Mouse (Mus musculus): ENCODE results near the gene Gadd45b. TPM values are rescaled to one million over a fixed set of nuclear protein-coding genes. Genes with fewer than 3 reads are reported as not detected.

Gene Gadd45b
- polyA plus RNA-seq, 1 experiment from 2014 or later, result 33.6 TPM

DNA sequence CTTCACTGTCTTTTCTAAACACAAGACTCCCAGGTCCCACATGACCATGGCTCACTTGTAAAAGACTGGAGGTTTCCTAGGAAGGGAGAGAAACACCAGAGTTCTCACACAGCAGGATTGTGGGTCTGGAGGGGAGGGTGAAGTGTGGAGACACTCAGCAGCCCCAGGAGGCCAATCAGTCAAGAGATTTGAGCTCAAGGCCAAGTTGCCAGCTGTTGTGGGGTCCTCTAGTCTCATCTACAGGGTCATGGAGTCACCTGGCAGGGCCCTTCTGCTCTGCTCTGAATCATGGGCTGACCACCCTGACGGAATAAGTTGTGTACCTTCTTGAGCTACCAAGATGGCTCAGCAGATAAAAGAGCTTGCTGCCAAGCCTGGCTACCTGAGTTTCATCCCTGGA, 43.8 kb downstream of the Gadd45b start:
- H3K9me3 ChIP-seq (replicated peaks; ENCODE audit: control insufficient read depth, low read length), result peaks cover 3% of the 10 kb centered on the region; the same call in 1 of the 2 replicates
- no peaks in the 10 kb centered on the region for H3K27me3 ChIP-seq (ENCODE audit: control insufficient read depth, insufficient read depth, low read length)
- no peak overlapping the region for H3K9ac ChIP-seq (ENCODE audit: low read length)
- no peak for ATAC-seq (replicated peaks; ENCODE audit: extremely low read depth, insufficient read depth, low FRiP score)
- H3K36me3 ChIP-seq (ENCODE audit: control insufficient read depth, insufficient read depth), result no peaks in the 10 kb centered on the region
- H3K4me3 ChIP-seq (ENCODE audit: low read length), result no peak overlapping the region
- no peak overlapping the region for H3K4me2 ChIP-seq (ENCODE audit: low read depth, low read length)
- peaks cover 11% of the 10 kb centered on the region for H3K4me1 ChIP-seq (ENCODE audit: control insufficient read depth, insufficient read depth, low read length)
- no peak overlapping the region for H3K27ac ChIP-seq (ENCODE audit: low read length)
- WGBS, result 80% methylated on average over 1 of the region's 1 CpGs

GRCm38 (mm10) chr10:80975478-80975877, 45.6 kb downstream of the Gadd45b start:
- 88% methylated on average over 11 of the region's 11 CpGs for WGBS

GRCm38 (mm10) chr10:80981564-80982112, 51.8 kb downstream of the Gadd45b start:
- Histone ChIP-seq H3K4me1 (ENCODE audit: control insufficient read depth, insufficient read depth, low read length) (peaks cover 10% of the 10 kb centered on the region), H3K9ac (ENCODE audit: low read length) (no peak overlapping the region), H3K36me3 (ENCODE audit: control insufficient read depth, insufficient read depth) (no peaks in the 10 kb centered on the region), H3K27me3 (ENCODE audit: control insufficient read depth, insufficient read depth, low read length) (peaks cover 5% of the 10 kb centered on the region; the same call in 1 of the 2 replicates), H3K4me3 (ENCODE audit: low read length) (no peak overlapping the region), H3K9me3 (replicated peaks; ENCODE audit: control insufficient read depth, low read length) (no peaks in the 10 kb centered on the region), H3K4me2 (ENCODE audit: low read depth, low read length) (no peak overlapping the region), H3K27ac (ENCODE audit: low read length) (no peak overlapping the region)
- ATAC-seq (replicated peaks; ENCODE audit: extremely low read depth, insufficient read depth, low FRiP score), result no peak
- WGBS, result 54% methylated on average over 7 of the region's 7 CpGs

More at GRCm38 (mm10) chr10:80975478-80975877, 45.6 kb downstream of the Gadd45b start:
- no peak overlapping the region for H3K9ac ChIP-seq (ENCODE audit: low read length)
- H3K4me3 ChIP-seq (ENCODE audit: low read length), result no peak overlapping the region
- H3K36me3 ChIP-seq (ENCODE audit: control insufficient read depth, insufficient read depth), result no peaks in the 10 kb centered on the region
- H3K4me1 ChIP-seq (ENCODE audit: control insufficient read depth, insufficient read depth, low read length), result peaks cover 11% of the 10 kb centered on the region
- H3K4me2 ChIP-seq (ENCODE audit: low read depth, low read length), result no peak overlapping the region
- peaks cover 3% of the 10 kb centered on the region; the same call in 1 of the 2 replicates for H3K9me3 ChIP-seq (replicated peaks; ENCODE audit: control insufficient read depth, low read length)
- H3K27ac ChIP-seq (ENCODE audit: low read length), result no peak overlapping the region
- no peak for ATAC-seq (replicated peaks; ENCODE audit: extremely low read depth, insufficient read depth, low FRiP score)
- H3K27me3 ChIP-seq (ENCODE audit: control insufficient read depth, insufficient read depth, low read length), result no peaks in the 10 kb centered on the region

Other genes starting within 250 kb of the Gadd45b start
- gene Mob3a, start 228.1 kb upstream of the Gadd45b start, polyA plus RNA-seq (2015; fragmentation: Nextera tagmentation; extraction: Ambion mirVana), result 29.0 and 33.4 TPM in 2 replicates
- gene Izumo4, start 227.9 kb upstream of the Gadd45b start, polyA plus RNA-seq (2015; fragmentation: Nextera tagmentation; extraction: Ambion mirVana), result 11.2 and 13.2 TPM in 2 replicates
- gene Ap3d1, start 187.8 kb upstream of the Gadd45b start, polyA plus RNA-seq (2015; fragmentation: Nextera tagmentation; extraction: Ambion mirVana), result 45.7 and 49.5 TPM in 2 replicates
- gene Dot1l, start 174.9 kb upstream of the Gadd45b start, polyA plus RNA-seq (2015; fragmentation: Nextera tagmentation; extraction: Ambion mirVana), result 18.8 and 19.2 TPM in 2 replicates
- 42.3 and 47.7 TPM in 2 replicates for gene Sf3a2, start 131.9 kb upstream of the Gadd45b start, polyA plus RNA-seq (2015; fragmentation: Nextera tagmentation; extraction: Ambion mirVana)
- gene Plekhj1, start 131.4 kb upstream of the Gadd45b start, polyA plus RNA-seq (2015; fragmentation: Nextera tagmentation; extraction: Ambion mirVana), result 79.4 and 83.3 TPM in 2 replicates
- 0.13 and 0.29 TPM in 2 replicates for gene Amh, start 124.8 kb upstream of the Gadd45b start, polyA plus RNA-seq (2015; fragmentation: Nextera tagmentation; extraction: Ambion mirVana)
- gene Jsrp1, start 116.6 kb upstream of the Gadd45b start, polyA plus RNA-seq (2015; fragmentation: Nextera tagmentation; extraction: Ambion mirVana), result 5.6 and 6.7 TPM in 2 replicates
- 2,111 and 2,265 TPM in 2 replicates for gene Oaz1, start 103.4 kb upstream of the Gadd45b start, polyA plus RNA-seq (2015; fragmentation: Nextera tagmentation; extraction: Ambion mirVana)
- 0.39 and 0.84 TPM in 2 replicates for gene Lingo3, start 86.0 kb upstream of the Gadd45b start, polyA plus RNA-seq (2015; fragmentation: Nextera tagmentation; extraction: Ambion mirVana)
- 141 and 148 TPM in 2 replicates for gene Lsm7, start 74.9 kb upstream of the Gadd45b start, polyA plus RNA-seq (2015; fragmentation: Nextera tagmentation; extraction: Ambion mirVana)
- gene Sppl2b, start 74.8 kb upstream of the Gadd45b start, polyA plus RNA-seq (2015; fragmentation: Nextera tagmentation; extraction: Ambion mirVana), result 28.4 and 33.2 TPM in 2 replicates
- not detected in 2 replicates for gene Tmprss9, start 58.2 kb upstream of the Gadd45b start, polyA plus RNA-seq (2015; fragmentation: Nextera tagmentation; extraction: Ambion mirVana)
- gene Timm13, start 29.1 kb upstream of the Gadd45b start, polyA plus RNA-seq (2015; fragmentation: Nextera tagmentation; extraction: Ambion mirVana), result 286 and 289 TPM in 2 replicates
- 27.5 and 30.0 TPM in 2 replicates for gene Lmnb2, start 11.8 kb upstream of the Gadd45b start, polyA plus RNA-seq (2015; fragmentation: Nextera tagmentation; extraction: Ambion mirVana)
- gene Gng7, start 84.9 kb downstream of the Gadd45b start, polyA plus RNA-seq (2015; fragmentation: Nextera tagmentation; extraction: Ambion mirVana), result 1.4 TPM in 2 replicates
- 0.06 and 0.09 TPM in 2 replicates for gene Diras1, start 95.6 kb downstream of the Gadd45b start, polyA plus RNA-seq (2015; fragmentation: Nextera tagmentation; extraction: Ambion mirVana)
- gene Slc39a3, start 107.4 kb downstream of the Gadd45b start, polyA plus RNA-seq (2015; fragmentation: Nextera tagmentation; extraction: Ambion mirVana), result 9.6 and 10.8 TPM in 2 replicates
- 166 and 174 TPM in 2 replicates for gene Sgta, start 130.1 kb downstream of the Gadd45b start, polyA plus RNA-seq (2015; fragmentation: Nextera tagmentation; extraction: Ambion mirVana)
- 29.8 and 31.4 TPM in 2 replicates for gene Thop1, start 140.0 kb downstream of the Gadd45b start, polyA plus RNA-seq (2015; fragmentation: Nextera tagmentation; extraction: Ambion mirVana)
- 0.70 and 1.00 TPM in 2 replicates for gene Creb3l3, start 168.8 kb downstream of the Gadd45b start, polyA plus RNA-seq (2015; fragmentation: Nextera tagmentation; extraction: Ambion mirVana)
- gene Map2k2, start 175.8 kb downstream of the Gadd45b start, polyA plus RNA-seq (2015; fragmentation: Nextera tagmentation; extraction: Ambion mirVana), result 143 and 152 TPM in 2 replicates
- 25.5 and 30.1 TPM in 2 replicates for gene Zbtb7a, start 205.1 kb downstream of the Gadd45b start, polyA plus RNA-seq (2015; fragmentation: Nextera tagmentation; extraction: Ambion mirVana)
- gene Pias4, start 237.8 kb downstream of the Gadd45b start, polyA plus RNA-seq (2015; fragmentation: Nextera tagmentation; extraction: Ambion mirVana), result 34.7 and 37.5 TPM in 2 replicates
- 435 and 443 TPM in 2 replicates for gene Eef2, start 246.6 kb downstream of the Gadd45b start, polyA plus RNA-seq (2015; fragmentation: Nextera tagmentation; extraction: Ambion mirVana)